ENCODE assay signal across 14 mouse cellular contexts in the genomic region with DNA sequence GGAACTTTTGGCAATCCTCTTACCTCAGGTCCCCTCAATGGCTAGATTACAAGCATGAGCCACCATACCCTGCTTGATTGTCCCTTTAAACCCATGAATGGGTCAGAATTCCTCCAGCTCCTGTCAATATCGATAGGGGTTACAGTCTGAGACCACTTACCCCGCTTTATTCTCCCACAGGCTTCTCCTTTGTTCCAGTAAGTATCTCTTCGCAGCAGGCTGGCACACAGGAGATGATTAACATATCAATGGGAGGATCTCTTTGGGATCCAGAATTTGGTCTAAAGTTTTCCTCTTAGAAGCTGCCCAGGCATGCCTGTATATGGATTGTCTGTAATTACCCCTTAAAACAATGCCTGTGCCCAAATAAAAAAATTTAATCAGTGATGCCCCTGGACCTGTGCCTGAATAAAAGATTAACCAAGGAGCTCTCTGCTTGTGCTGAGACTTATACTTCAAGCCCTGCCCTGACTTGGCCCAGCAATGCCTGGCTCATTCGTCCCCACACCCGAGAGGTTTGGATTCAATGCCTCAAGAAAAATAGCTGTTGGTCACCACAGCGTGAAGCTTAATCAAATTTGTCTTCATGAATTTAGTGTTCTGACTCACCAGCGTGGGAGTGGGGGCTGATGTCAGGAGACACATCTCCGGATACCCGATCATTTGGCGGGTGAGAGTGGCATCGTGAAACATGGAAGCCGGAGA.
DNase-seq lines count a peak whose midpoint lies in the region; ATAC-seq and TF ChIP-seq lines count a peak whose summit lies in the region.
"Had no signal": no experiment of that assay in that cellular context is flagged by ENCODE, and none has a peak within 500 bp of the region (broad histone marks: within the 10 kb centered on the region; RNA-seq: fewer than 3 reads in every experiment).

No protein-coding gene starts in this region.

- peaks cover 5% of the 10 kb centered on the region; the same call in 1 of the 2 replicates for H3K4me1 ChIP-seq in hindbrain, embryonic 11.5 days (replicated peaks; ENCODE audit: control insufficient read depth, insufficient read depth, low read length)
- H3K4me1 ChIP-seq in midbrain, postnatal 0 days (ENCODE audit: insufficient read depth, low read length): no peaks in the 10 kb centered on the region
- H3K4me1 ChIP-seq: liver, embryonic 15.5 days had no signal

- CTCF ChIA-PET in Patski (lab: Charles Lee): interaction anchor here (1.2 to 2.4 kb wide), 3 partner anchors 9 to 34 kb away, joined by 3 to 6 read pairs (median 3); no protein-coding TSS in a partner anchor

- peak overlapping the region; percentile 1; the same call in 1 of the 2 replicates for H3K27ac ChIP-seq in hindbrain, embryonic 11.5 days (ENCODE audit: low read depth, low read length)
- H3K27ac ChIP-seq in midbrain, postnatal 0 days (ENCODE audit: low read depth, low read length): no peak overlapping the region
- H3K27ac ChIP-seq: intestine, embryonic 15.5 days; limb, embryonic 10.5 days; liver, embryonic 15.5 days had no signal

- 24% methylated on average over 12 of the region's 12 CpGs for WGBS in hindbrain, embryonic 11.5 days
- WGBS in midbrain, postnatal 0 days: 20% methylated on average over 12 of the region's 12 CpGs

- DNase-seq in embryo, embryonic 11 days: peak; percentile 35
- no peak for DNase-seq in embryo, embryonic 9.5 days (ENCODE audit: extremely low spot score)
- DNase-seq in Patski (ENCODE audit: low read depth, low spot score): peak; percentile 38
- peak; percentile 44 for DNase-seq in hindbrain, embryonic 11.5 days (ENCODE audit: low spot score)
- DNase-seq in midbrain, postnatal 0 days (ENCODE audit: low spot score): peak; percentile 5
- no peak for DNase-seq in layer of hippocampus, postnatal 36 days
- DNase-seq in layer of hippocampus, adult 9-11 months: no peak
- DNase-seq in ovary, postnatal 10 days (ENCODE audit: low spot score): no peak
- DNase-seq: adrenal gland, adult 2 months; gastrocnemius, postnatal 14 days had no signal

- H3K4me3 ChIP-seq in hindbrain, embryonic 11.5 days (ENCODE audit: low read depth, low read length): no peak overlapping the region
- H3K4me3 ChIP-seq in midbrain, postnatal 0 days (ENCODE audit: low read depth, low read length): no peak overlapping the region
- H3K4me3 ChIP-seq: erythroblast, embryonic 14.5 days; intestine, embryonic 15.5 days; limb, embryonic 10.5 days; liver, embryonic 15.5 days had no signal

- in situ Hi-C loops in Patski (cut with MboI; ENCODE audit: low pct_unique_long_range_greater_than_20kb): loop anchor here (10.0 kb wide), 1 partner anchor 131 kb away; no protein-coding TSS in a partner anchor

- H3K36me3 ChIP-seq in hindbrain, embryonic 11.5 days (ENCODE audit: control insufficient read depth, insufficient read depth, low read length): no peaks in the 10 kb centered on the region
- no peaks in the 10 kb centered on the region for H3K36me3 ChIP-seq in midbrain, postnatal 0 days (ENCODE audit: insufficient read depth, low read length)
- H3K36me3 ChIP-seq: intestine, embryonic 15.5 days; limb, embryonic 10.5 days; liver, embryonic 15.5 days had no signal

- TF ChIP-seq CTCF in Patski (IDR thresholded peaks at IDR 0.05): no peak
- no peak for TF ChIP-seq CTCF in midbrain, postnatal 0 days (IDR thresholded peaks at IDR 0.05)

- ATAC-seq in Patski: peak; percentile 73
- peak; percentile 74 for ATAC-seq in hindbrain, embryonic 11.5 days (ENCODE audit: low FRiP score)
- no peak for ATAC-seq in midbrain, postnatal 0 days (ENCODE audit: low FRiP score)
- ATAC-seq: intestine, embryonic 15.5 days had no signal

- POLR2A ChIA-PET in Patski (lab: Charles Lee): no interaction called here

- H3K9me3 ChIP-seq in hindbrain, embryonic 11.5 days (ENCODE audit: control insufficient read depth, low read length): no peaks in the 10 kb centered on the region
- no peaks in the 10 kb centered on the region for H3K9me3 ChIP-seq in midbrain, postnatal 0 days (ENCODE audit: low read length)
- H3K9me3 ChIP-seq: intestine, embryonic 15.5 days; limb, embryonic 10.5 days; liver, embryonic 15.5 days had no signal

- H3K4me2 ChIP-seq in hindbrain, embryonic 11.5 days (replicated peaks; ENCODE audit: low read depth, low read length): no peak overlapping the region
- no peak overlapping the region for H3K4me2 ChIP-seq in midbrain, postnatal 0 days (ENCODE audit: low read depth, low read length, poor library complexity, severe bottlenecking)
- H3K4me2 ChIP-seq: intestine, embryonic 15.5 days; liver, embryonic 15.5 days had no signal

- H3K9ac ChIP-seq in hindbrain, embryonic 11.5 days (ENCODE audit: low read depth, low read length): peak overlapping the region; percentile 19; the same call in 1 of the 2 replicates
- no peak overlapping the region for H3K9ac ChIP-seq in midbrain, postnatal 0 days (replicated peaks; ENCODE audit: low read length, poor library complexity, severe bottlenecking)
- H3K9ac ChIP-seq: intestine, embryonic 15.5 days; liver, embryonic 15.5 days had no signal

- H3K27me3 ChIP-seq in Patski: no peaks in the 10 kb centered on the region
- H3K27me3 ChIP-seq in hindbrain, embryonic 11.5 days (ENCODE audit: control insufficient read depth, insufficient read depth, low read length): no peaks in the 10 kb centered on the region
- no peaks in the 10 kb centered on the region for H3K27me3 ChIP-seq in midbrain, postnatal 0 days (ENCODE audit: insufficient read depth, low read length)
- H3K27me3 ChIP-seq: intestine, embryonic 15.5 days; liver, embryonic 15.5 days had no signal

Comparison
In these comparisons a context has a peak if more than half of its experiments do, and no peak if none do; other contexts are left out.
1. DNase-seq: peak in embryo, embryonic 11 days (single experiment), Patski (single experiment), hindbrain, embryonic 11.5 days (single experiment) and midbrain, postnatal 0 days (single experiment); none in embryo, embryonic 9.5 days (single experiment), layer of hippocampus, postnatal 36 days (0 of 2), layer of hippocampus, adult 9-11 months (single experiment) and ovary, postnatal 10 days (single experiment).